Mouse (Mus musculus) adrenal gland, postnatal 25 days (tissue): ENCODE results near the gene Gm6309. TPM values are rescaled to one million over a fixed set of nuclear protein-coding genes. Genes with fewer than 3 reads are reported as not detected.
A peak's percentile ranks its signal among the peaks of the same experiment; 100 is the strongest.
"Not testable (repeated sequence)": the region's sequence is repeated elsewhere in the genome, so short reads cannot be mapped to it uniquely, and the experiment has no call there.

ENCODE experiments used
- DNase-seq: peaks from one replicate; pipeline ENCODE4 v3.0.0; 2021; ENCODE audit warnings: mixed read lengths
- long read RNA-seq: library from polyadenylated mRNA; stranded (forward); transcript quantifications from one replicate; pipeline ENCODE4 v2.0.0, GENCODE M21; 2021
- total RNA-seq: library from RNA; stranded (reverse); gene quantifications from 2 replicates; pipeline ENCODE4 v1.2.3, GENCODE M21; 2021

The Gm6309 gene
- total RNA-seq: not detected in 2 replicates
- long read RNA-seq: 0 reads

DNA sequence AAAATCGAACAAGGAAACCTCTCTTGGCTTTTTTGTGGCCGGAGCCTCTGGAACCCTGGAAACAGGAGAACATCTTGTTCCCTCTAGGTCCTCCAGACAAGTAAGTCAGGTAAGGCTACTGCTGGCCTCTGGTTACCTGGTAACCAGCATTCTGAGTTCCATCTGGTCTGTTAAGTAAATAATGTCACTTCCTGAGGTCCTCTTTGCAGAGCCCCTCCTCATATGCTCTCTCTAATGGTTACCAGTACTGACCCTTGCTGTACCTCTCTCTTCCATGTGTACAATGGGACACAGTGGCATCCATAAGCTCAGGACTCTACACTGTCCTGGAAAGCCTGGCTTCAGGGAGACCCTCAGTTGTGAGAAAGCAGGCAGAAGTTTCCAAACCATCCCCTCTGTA, at the start of gene Gm6309:
Gm6309 (minus strand) TSS at position 101 of the 400 bp plus-strand sequence.
- not testable (repeated sequence) for DNase-seq

DNA sequence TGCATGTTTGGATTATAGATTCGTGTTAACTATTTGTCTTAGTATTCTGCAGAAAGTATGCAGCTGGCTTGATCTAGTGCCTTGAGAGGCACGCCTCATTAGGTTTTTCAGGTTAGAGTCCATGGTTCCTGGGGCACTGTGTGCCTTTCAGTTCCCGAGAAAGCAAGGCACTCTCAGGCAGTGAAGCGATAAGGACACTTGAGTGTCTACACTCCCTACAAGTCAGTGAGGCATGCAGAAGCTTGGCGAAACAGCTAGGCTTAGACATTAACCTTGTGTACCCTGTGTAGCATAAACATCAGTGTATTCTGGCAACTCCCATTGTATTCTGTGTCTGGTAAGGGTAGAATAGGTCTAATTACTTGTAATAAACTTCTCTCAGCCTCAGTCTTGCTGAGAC, 35.0 kb upstream of the Gm6309 start:
- DNase-seq: no peak

DNA sequence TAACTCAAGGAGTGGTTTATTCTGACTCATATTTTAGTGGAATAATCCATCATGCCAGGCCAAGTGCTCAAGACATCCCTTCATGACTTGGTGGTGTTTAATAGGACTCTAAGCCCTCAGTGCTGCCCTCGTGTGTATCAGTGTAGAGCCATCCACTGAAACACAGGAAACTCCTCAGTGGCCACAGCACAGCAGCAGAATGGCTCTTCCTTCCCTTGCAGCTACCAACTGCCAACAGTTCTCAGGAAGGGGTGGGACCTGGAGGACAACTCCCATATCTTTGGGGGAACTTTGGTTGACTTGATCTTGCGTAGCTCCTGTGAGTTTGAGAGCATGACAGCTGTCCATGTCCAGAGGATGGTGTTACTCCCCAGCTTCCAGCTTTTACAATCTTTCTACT, 33.4 kb upstream of the Gm6309 start:
- no peak for DNase-seq

DNA sequence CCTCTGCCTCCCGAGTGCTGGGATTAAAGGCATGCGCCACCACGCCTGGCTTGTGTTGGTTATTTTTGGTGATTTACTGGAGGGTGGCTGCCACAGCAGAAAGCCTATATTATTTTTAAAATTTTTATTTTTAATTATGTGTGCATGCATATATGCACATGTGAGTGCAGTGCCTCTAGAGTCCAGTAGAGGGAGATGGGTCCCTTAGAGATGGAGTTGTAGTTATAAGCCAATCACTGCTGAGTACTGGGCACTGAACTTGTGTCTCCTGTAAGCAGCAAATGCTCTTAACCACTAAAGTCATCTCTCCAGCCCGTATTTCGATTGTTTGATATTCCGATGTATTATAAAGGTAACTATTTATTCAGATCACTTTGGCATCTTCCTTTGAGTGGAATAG, 30.1 kb upstream of the Gm6309 start:
- no peak for DNase-seq

DNA sequence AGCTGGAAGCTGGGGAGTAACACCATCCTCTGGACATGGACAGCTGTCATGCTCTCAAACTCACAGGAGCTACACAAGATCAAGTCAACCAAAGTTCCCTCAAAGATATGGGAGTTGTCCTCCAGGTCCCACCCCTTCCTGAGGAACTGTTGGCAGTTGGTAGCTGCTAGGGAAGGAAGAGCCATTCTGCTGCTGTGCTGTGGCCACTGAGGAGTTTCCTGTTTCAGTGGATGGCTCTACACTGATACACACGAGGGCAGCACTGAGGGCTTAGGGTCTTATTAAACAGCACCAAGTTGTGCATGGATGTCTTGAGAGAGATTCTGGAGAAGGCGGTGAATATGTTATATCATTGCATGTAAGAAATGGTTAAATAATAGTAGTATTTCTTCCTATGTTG, 29.0 kb upstream of the Gm6309 start:
- no peak for DNase-seq

DNA sequence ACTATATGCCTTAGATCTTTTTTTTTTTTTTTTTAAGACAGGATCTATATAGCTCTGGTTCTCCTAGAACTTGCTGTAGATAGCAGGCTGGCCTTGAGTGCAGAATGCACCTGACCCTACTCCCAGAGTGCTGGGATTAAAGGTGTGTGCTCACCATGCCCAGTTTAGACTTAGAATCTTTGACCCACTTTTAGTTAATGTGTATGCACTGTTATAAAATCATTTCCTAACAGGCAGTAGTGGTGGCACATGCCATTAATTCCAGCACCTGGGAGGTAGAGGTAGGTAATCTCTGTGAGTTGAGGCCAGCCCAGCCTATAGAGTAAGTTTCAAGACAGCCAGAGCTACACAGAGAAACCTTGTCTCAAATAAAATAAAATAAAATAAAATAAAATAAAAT, 28.6 kb upstream of the Gm6309 start:
- no peak for DNase-seq

DNA sequence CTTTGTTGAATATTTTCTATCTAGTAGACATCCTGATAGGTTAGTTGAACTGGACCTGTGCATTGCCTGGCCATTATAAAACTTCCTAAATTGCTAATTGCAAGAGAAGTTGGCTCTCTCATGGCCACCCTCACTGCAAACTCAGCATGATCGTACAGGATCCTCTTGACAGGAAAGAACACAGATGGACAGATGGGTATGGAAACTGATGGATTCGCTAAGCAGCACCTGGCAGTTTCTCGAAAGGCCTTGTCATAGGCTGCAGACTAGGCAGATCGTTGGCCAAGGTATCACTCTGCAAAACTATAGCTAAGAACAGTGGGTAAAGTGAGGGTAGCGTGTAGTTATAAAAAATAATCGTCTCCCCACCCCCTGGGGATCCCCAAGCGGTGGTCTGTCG, 22.8 kb upstream of the Gm6309 start:
- no peak for DNase-seq

DNA sequence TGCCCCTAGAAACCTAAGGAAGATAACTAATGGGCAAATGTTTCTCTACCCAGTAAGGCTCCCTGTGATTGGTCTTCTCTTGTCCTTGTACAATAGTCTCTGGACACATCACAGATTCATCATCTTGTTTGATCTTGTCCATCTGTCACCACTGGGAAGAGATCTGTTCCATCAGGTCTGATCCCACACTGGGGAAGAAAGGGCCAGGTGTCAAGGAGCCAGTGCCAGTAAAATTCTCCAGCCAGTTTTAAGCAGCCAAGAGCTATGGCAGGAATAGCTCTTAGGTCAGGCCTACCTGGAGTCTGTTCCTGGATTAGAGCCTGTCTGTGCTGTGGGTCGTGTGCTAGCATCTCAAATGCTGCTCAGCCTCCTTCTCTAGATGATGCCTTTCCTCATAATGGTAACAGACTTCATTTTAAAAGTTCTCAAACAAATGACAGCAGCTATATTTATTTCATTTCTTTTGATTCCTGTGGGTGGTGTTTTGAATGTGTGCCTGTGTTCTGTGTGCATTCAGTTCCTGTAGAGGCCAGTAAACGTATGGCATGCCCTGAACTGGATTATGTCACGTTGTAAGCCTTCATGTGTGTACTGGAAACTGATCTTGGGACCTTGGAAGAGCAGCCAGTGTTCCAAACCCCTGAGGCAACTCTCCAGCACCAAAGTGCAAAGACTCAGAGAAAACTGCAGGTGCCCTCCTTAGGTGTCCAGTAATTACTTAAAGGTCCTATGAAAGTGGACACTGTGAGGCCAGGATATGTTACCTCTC, 20.2 kb upstream of the Gm6309 start:
- no peak for DNase-seq

DNA sequence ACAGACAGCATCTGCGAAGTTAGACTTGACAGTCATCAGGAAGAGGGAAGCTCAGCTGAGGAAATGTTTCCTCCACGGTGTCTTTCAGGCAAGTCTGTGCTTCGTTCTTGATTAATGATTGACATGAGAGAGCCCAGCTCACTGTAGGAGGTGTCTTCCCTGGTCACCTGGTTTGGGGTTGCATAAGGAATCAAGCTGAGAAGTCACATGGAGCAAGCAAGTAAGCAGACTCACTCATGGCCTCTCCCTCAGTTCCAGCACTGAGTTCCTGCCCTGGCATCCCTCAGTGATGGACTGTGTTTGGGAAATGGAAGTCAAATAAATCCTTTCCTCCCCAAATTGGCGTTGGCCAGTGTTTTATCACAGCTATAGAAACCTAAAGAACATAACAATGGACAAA, 19.6 kb upstream of the Gm6309 start:
- DNase-seq: no peak

DNA sequence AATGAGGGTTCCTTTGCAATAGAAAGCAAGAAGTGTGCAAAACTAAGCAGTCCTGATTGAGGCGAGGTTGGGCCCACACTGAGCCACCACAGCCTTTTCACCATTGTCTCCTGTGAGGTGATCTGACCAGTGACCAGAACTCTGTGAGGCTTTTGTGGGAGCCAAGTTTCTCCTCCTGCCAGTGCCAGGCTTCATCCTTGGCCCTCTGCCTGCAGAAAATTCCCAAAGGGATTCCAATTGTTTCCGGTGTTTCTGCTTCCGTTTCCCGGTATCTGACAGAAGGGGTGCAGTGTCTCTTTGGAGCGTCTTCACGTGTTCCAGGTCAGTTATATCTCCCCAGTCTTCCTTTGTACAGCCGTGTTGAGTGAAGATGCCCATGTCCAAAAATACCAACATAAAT, 18.2 kb upstream of the Gm6309 start:
- DNase-seq: no peak

DNA sequence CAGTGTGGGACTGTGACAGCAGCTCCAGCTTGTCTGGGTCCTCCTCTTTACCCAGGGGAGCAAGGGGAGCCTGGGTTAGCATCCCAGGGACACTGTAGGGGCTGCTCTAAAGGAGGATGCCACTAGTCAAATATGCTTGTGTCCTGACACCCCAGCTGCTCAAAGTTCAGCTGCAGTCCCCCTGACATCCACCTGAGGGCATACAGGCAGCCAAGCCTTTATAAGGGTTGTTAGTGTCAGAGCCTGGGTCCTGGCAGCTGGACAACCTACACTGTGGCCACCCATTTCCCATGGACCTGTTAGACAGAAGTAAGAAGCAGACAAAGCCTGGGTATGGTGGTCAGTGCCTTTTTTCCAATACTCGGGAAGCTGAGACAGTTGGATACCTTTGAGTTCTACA, 17.6 kb upstream of the Gm6309 start:
- no peak for DNase-seq

DNA sequence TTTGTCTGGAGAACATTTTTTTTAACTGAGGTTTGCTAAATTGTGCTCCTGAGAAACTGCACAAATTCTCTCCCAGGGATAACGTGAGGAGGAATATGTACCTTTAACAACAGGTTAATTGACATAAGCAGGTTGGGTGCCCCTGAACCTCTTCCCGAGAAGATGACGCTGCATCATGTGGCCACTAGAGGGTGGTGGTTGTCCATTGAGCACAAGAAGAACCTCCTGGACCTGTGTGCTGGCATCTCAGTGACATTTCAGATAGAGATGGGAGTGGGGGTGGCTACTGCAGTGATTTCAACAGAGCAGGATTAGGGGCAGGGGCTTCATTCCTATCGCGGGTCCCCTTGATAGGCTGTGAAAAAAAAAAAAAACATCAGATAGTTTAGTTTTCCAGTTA, 16.9 kb upstream of the Gm6309 start:
- peak; percentile 65 for DNase-seq

DNA sequence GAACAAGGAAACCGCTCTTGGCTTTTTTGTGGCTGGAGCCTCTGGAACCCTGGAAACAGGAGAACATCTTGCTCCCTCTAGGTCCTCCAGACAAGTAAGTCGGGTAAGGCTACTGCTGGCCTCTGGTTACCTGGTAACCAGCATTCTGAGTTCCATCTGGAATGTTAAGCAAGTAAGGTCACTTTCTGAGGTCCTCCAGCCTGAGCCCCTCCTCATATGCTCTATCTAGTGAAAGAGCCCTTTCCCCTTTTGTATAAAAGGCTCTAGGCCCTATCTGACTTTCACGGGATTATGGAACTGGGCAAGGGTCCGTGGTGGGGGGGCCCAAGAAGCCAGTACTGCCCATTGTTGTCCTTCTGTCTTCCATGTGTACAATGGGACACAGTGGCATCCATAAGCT, 14.7 kb upstream of the Gm6309 start, which contains the start of gene 1700001J03Rik:
1700001J03Rik (minus strand) TSS at position 101 of the 400 bp plus-strand sequence.
- DNase-seq: not testable (repeated sequence)

DNA sequence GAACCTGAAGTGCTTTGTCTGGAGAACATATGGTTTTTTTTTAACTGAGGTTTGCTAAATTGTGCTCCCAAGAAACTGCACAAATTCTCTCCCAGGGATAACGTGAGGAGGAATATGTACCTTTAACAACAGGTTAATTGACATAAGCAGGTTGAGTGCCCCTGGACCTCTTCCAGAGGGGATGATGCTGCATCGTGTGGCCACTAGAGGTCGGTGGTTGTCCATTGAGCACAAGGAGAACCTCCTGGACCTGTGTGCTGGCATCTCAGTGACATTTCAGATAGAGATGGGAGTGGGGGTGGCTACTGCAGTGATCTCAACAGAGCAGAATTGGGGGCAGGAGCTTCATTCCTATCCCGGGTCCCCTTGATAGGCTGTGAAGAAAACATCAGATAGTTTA, 2.2 kb upstream of the Gm6309 start:
- DNase-seq: peak; percentile 38

DNA sequence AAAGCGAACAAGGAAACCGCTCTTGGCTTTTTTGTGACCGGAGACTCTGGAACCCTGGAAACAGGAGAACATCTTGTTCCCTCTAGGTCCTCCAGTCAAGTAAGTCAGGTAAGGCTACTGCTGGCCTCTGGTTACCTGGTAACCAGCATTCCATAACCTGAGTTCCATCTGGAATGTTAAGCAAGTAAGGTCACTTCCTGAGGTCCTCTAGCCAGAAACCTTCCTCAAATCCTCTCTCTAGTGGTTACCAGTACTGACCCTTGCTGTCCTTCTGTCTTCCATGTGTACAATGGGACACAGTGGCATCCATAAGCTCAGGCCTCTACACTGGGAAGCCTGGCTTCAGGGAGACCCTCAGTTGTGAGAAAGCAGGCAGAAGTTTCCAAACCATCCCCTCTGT, 10.1 kb downstream of the Gm6309 start, which contains the start of gene Gm5565:
Gm5565 (minus strand) TSS at position 101 of the 400 bp plus-strand sequence.
- not testable (repeated sequence) for DNase-seq

DNA sequence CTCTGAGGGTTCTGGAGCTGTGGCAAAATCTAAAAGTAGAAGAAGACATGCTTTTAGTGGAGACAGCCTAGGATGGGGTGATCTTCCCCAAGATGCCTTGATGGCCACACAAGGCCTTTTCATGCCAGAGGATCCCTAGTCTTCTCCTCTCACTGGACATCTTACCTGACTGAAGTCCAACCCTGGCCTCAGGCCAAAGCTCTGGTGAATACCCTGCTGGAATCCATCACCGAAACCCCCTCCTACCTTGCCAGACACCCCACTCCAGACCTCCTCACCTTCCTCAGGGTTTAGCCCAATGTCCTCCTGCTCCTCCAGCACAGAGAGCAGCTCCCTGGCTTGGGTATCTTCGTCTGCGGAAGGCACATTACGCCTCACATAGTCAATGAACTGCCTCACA, 12.2 kb downstream of the Gm6309 start:
- not testable (repeated sequence) for DNase-seq

DNA sequence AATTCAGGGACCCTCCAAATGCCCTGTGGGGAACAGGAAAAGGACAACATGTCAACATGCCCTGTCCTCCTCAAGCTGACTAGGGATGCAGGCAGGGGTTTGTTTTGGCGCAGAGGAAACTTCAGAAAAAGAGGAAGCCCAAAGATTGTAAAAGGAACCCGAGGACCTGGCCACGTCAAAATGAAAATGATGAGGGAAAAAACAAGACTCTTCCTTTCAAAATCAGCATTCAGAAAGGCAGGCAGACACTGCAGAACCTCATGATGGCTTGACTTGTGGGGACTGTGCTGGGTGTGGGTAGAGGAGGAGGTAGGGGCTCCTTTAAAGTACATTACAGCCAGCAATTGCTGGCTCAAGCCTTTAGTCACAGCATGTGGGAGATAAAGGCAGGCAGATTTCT, 20.1 kb downstream of the Gm6309 start:
- DNase-seq: no peak

DNA sequence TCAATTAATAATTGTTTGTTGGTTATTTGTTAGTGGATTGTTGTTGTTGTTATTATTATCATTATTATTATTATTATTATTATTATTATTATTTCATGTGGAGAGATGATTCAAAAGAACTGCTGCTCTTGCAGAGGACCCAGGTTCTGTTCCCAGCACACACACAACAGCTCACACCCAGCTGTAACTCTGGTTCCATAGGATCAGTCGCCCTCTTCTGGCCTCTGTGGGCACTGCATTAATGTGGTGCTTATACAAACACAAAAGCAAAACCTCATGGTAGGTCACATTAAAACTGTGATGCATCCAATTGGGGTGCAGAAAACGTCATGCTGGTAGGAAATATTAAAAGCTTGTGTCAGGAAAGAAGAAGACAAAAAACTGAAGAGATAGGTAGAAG, 22.6 kb downstream of the Gm6309 start:
- no peak for DNase-seq

Other genes starting within 250 kb of the Gm6309 start
- 10.8 TPM in 1 of 2 replicates, not detected in the other for gene Cyp3a25, start 161.1 kb downstream of the Gm6309 start, total RNA-seq
- gene Cyp3a59, start 91.5 kb downstream of the Gm6309 start, total RNA-seq: 1.7 TPM in 1 of 2 replicates, not detected in the other
- not detected in 2 replicates for gene Gm5565, start 10.2 kb downstream of the Gm6309 start, total RNA-seq
- 2.1 TPM in 1 of 2 replicates, not detected in the other for gene 1700001J03Rik, start 14.6 kb upstream of the Gm6309 start, total RNA-seq
- gene Rnf6, start 50.8 kb upstream of the Gm6309 start, total RNA-seq: 69.2 and 69.8 TPM in 2 replicates
- gene Cdk8, start 60.5 kb upstream of the Gm6309 start, total RNA-seq: 107 and 135 TPM in 2 replicates
- 36.6 and 36.9 TPM in 2 replicates for gene Wasf3, start 214.3 kb upstream of the Gm6309 start, total RNA-seq